Mouse (Mus musculus) kidney, postnatal 4 days (tissue): Measurements from ENCODE around the gene Kifc1.

Experiments
- DNase-seq, 2 experiments: peaks; one replicate each; pipeline ENCODE4 v3.0.0; 2021; ENCODE audit warnings: mixed read lengths in 2 of 2

Gene Kifc1

GRCm38 (mm10) chr17:33890533-33891059 is at the start of gene Kifc1:
TSS of gene Kifc1 (minus strand) at chr17:33890661.
- peak; percentile 99 to 100 for DNase-seq

DNA sequence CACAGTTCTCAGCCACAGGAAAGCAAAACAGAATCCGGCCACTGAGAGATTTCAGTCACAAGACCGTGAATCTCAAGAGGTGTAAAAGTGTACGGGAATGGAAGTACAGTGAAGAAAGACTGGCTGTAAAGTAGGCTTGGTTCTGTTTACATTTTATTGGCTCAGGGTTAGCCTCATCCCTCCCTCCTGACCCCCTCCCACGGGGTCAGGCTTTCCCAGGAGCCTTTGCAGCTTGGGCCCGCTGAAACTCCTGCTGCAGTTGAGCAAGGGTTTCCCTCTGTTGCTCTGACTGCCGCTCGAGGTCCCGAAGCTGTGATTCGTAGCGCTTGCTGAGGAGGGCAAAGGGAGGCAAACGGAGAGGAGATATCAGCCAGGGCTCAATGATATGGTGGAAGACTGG is 48.3 kb upstream of the Kifc1 start:
- DNase-seq: peak in 1 of 2 experiments; percentile 31

- no peak for DNase-seq
Measured at GRCm38 (mm10) chr17:33936993-33937392, 46.5 kb upstream of the Kifc1 start.

- DNase-seq: no peak
Measured at GRCm38 (mm10) chr17:33935422-33936055, 45.1 kb upstream of the Kifc1 start.

GRCm38 (mm10) chr17:33932970-33933369 is 42.5 kb upstream of the Kifc1 start:
- DNase-seq: no peak

DNA sequence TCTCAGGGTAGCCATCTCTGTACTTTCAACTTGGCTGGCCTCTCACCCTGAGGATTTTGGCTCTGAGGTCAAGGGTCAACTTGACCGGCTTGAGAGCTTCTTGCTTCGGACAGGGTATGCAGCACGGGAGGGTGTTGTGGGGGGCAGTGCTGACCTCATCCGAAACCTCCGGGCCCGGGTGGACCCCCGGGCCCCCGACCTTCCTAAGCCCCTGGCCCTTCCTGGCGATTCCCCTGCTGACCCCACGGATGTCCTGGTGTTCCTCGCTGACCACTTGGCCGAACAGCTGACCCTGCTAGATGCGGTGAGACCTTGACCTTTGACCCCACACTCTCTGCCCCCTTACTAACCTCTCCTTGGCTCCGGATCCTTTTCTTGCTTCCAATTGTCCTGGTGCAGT is 42.0 kb upstream of the Kifc1 start:
- DNase-seq: no peak

GRCm38 (mm10) chr17:33931947-33932346 is 41.5 kb upstream of the Kifc1 start:
- DNase-seq: no peak

DNA sequence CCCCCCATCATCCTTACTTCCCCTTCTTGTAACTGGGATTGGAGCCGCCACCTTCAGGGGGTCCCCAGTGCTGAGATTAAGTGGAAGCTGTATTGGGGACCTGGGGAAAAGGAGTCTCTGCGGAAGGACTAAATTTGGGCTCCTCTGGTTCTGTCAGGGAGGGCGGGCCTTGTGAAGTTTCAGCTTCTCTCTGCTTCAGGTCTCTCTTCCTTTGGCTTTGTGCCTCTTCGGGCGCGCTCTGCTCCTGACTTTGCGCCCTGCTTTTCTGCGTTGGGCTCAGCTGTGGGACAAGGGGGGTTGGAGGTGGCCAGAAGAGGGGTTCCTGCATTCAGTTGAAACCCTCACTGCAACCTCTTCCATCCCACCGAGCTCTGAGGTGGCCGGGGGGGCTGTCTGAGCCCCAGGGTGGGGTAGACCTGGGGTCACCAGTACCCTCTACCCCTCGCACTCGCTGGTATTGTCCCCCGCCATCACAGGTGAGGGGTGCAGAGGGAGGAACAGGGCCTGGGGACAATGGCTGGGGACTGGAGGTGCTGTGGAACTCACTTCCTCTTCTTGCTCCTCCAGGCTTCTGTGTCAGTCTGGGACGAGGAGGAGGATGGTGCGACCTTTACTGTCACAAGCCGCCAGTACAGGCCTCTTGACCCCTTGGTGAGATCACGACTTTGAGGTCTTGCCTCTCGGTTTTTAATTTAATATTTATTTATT is 40.9 kb upstream of the Kifc1 start:
- no peak for DNase-seq

DNA sequence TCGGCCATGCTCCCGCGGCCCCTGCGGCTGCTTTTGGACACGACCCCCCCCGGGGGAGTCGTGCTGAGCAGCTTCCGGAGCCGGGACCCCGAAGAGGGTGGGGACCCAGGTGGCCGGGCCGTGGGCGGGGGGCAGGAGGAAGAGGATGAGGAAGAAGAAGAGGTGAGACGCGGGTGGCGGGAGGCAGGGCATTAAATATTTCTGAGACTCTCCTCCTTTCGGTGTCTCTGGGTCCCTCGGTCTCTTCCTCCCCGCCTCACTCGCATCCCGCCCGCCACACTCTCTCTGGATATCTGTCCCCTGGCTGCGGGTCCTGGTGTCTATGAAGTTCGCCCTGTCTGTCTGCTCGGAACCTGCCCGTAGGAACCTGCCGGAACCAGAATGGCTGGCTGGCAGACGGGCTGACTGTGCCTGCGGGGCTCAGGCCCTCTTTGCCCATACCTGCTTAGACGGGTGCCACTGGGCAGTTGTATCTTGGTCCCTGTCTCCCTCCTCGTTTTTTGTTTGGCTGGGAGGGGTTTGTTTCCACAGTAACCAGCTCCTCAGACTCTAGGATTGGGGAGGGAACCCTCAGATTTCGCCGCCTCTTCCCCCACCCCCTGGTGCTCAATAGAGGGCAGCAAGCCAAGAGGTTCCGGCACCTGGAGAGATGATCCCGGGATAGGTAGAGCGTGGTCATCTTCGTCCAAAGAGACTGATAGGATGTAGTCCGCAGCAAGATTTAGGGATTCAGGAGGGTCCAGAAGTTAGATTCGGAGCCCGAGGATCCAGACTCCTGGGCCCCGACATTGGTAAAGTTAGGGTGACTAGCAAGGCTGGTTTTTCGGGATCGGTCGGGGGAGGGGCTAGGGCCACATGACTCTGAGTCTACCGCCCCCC is 40.1 kb upstream of the Kifc1 start:
- peak; percentile 59 to 69 for DNase-seq

DNA sequence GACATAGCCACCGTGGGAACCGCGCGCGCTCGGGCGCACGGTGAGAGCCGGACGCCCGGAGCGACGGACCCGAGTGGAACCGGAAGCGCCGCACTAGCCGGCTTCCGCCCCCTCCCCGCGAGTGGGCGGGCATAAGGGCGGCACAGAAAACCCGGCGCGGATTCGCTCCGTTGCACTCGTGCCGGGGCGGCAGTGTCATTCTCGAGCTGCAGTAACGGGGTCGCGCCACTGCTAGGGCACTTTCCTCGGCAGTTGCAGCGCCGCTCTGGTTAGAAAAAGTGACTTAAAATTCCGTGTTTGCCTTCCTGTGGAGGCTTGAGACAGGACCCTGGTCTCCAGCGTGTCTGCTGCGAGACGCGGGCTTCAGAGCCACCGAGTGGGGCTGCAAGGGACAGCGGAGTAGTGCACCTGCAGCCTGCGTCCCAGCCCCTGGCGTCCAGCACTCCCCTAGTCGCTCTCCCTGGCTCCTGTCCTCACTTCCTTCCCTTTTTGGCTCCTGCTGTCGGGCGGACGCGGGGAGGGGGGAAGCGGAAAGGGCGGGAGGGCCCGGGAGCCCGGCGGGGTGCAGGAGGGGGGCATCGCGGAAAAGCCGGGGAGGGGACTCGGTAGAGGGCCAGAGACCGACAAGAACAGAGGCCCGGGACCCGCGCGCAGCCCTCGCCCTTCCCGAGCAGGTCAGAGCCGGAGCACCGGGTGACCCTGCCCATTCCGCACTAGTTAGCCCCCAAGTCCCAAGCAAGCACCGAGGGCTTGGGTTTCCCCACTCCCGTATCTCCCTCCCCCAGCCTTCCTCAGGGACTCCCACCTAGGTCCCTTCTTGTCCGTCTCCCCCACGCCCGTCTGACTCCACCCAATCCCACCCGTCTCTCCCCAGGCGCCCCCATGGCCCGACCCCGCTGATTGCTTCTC is 39.2 kb upstream of the Kifc1 start, which contains the start of gene Rgl2:
Gene Rgl2, plus strand, starts transcription at position 173 of the 909 bp plus-strand sequence.
- peak; percentile 96 to 97 for DNase-seq

DNA sequence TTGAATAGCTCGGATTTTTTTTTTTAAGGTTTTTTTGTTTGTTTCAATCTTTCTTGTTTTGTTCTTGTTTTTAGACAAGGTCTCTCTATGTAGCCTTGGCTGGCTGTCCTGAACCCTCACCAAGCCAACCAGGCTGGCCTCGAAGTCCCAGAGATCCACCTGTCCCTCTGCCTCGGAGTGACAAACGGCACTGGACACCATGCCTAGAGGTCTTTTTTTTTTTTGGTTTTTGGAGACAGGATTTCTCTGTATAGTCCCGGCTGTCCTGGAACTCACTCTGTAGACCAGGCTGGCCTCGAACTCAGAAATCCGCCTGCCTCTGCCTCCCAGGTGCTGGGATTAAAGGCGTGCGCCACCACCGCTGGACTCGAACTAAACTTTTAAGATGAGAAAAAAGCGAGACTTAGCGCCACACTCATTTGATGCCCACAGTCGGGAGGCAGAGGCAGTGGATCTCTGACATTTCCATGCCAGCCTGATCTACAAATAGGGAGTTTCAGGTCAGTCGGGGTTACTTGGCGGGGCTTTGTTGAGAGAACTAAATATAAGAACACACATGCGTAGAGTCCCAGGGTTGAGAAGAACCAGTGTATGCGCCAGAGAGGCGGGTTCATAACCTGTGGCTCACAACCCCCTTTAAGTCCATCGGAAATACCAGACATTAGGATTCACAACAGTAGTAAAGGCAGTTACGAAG is 37.9 kb upstream of the Kifc1 start:
- no peak for DNase-seq

DNA sequence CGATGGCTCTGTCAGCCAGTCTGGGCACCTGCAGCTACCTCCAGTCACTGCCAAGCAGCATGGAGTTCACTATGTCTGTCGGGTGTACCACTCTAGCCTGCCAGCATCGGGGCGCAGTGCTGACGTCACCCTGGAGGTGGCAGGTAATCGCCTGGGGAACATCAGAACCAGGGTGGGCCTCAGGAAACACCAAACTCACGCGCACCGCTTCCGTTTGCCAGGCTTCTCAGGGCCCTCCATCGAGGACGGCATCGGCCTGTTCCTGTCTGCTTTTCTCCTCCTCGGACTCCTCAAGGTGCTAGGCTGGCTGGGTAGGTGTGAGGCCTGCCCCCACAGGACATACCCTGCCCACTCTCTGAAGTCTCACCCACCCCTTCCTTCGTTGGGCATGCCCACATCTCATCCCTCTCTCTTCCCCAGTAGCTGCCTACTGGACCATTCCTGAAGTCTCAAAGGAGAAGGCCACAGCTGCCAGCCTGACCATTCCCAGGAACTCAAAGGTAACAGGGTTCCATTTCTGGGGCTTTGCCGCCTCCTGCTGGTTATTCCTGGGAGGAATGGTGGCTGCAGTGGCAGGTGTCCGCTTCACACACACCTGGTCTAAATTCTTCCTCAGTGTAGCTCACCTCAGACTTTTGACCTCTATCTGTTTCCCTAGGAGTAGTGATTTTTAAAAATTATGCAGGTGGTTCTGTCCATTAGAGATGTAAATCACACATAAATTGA is 35.9 kb upstream of the Kifc1 start:
- DNase-seq: peak; percentile 70 to 73

GRCm38 (mm10) chr17:33925406-33926116 is 35.1 kb upstream of the Kifc1 start:
- no peak for DNase-seq

GRCm38 (mm10) chr17:33924577-33925283 is 34.3 kb upstream of the Kifc1 start:
- DNase-seq: peak; percentile 77 to 78

- DNase-seq: no peak
Measured at GRCm38 (mm10) chr17:33921361-33921760, 30.9 kb upstream of the Kifc1 start.

DNA sequence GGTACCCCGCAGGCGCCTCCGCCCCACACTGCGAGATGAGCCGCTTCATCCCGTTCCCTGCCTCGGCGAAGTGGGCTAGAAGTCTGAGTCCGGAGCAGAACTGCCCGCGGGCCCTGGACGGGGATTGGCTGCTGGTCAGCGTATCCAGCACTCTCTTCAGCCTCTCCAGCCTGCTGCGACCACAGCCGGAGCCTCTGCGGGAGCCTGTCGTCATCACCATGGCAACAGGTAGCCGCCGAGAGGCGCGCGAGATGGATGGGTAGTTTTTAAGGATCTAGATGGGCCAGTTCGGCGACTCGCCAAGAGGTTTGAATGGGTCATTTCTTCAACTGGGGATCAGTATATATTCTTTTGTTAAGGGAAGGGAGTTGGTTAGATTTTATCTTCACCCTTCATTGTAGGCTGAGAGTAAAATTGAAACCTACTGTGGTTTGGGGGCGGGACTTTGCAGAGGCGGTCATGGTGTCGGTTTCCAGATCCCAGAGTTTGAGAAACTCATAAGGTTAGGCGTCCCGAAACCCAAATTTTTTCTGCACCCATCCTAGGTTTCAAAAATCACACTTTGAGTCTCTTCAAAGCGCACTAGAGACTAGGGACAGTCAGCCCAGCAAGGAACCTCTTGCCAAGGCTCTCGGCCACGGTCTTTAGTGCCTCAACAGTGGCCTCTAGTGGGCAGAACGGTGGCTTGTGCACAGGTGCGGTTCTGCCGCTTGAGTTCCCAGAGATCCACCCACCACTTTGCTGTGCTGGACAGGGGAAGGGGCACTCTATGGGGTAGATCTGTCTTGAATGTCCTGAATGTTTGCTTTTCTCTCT is 30.0 kb upstream of the Kifc1 start:
- peak; percentile 91 to 93 for DNase-seq

DNA sequence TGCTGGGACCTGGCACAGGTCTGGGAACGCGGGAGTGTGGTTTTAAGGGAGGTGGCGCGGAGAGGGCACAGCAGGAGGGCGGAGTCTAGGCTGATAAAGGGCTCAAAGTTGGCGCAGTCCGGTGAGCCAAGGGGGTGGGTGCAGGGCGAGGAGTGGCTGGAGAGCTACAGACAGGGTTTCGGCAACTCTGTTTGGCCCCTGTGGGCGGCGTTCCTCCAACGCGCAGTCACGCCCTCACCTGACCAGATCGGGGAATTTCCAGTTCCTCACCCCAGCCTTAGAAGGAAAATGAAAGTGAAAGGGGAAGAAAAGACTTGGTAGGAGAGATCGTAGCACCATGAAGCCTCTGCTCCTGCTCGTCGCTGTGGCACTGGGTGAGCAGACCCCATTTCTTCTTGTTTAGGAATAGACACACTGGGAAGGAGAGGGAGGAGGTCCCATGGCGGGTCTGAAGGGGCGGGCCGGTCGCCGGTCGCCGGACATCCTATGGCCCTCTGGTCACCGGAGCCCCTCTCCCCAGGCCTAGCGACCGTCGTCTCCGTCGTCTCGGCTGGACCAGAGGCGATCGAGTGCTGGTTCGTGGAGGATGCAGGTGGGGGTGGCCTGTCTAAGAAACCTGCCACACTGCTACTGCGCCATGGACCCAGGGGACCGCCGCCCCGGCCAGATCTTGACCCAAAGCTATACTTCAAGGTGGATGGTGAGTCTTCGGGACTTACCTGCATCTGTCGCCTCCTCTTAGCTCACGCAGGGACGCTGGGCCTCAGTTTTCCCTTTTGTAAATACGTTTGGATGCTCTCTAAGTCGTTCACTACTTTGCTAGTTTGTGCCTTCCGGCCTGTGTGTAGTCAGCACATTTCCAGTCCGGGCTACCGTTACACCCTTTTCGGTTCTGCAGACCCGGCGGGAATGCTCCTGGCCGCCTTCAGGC is 29.2 kb upstream of the Kifc1 start:
- DNase-seq: peak; percentile 81 to 89
